ENCODE assay signal across 13 mouse cellular contexts in genomic region chr3:28523541-28524165, GRCm38 (mm10).
DNase-seq lines count a peak whose midpoint lies in the region; ATAC-seq and TF ChIP-seq lines count a peak whose summit lies in the region.
"Had no signal": no experiment of that assay in that cellular context is flagged by ENCODE, and none has a peak within 500 bp of the region (broad histone marks: within the 10 kb centered on the region; RNA-seq: fewer than 3 reads in every experiment).

No protein-coding gene starts in this region.

- H3K4me2 ChIP-seq in forebrain, postnatal 0 days (ENCODE audit: low read depth) = no peak overlapping the region
- no peak overlapping the region for H3K4me2 ChIP-seq in hindbrain, embryonic 15.5 days
- no peak overlapping the region for H3K4me2 ChIP-seq in hindbrain, embryonic 14.5 days (replicated peaks)
- H3K4me2 ChIP-seq in midbrain, embryonic 15.5 days = no peak overlapping the region
- no peak overlapping the region for H3K4me2 ChIP-seq in midbrain, embryonic 16.5 days (ENCODE audit: low read length)
- no peak overlapping the region for H3K4me2 ChIP-seq in stomach, embryonic 15.5 days
- H3K4me2 ChIP-seq: liver, embryonic 11.5 days; midbrain, embryonic 12.5 days had no signal

- DNase-seq in forebrain, postnatal 0 days = no peak
- DNase-seq in forebrain, embryonic 10.5 days (ENCODE audit: extremely low spot score, low spot score) = no peak
- DNase-seq in hindbrain, embryonic 14.5 days (ENCODE audit: low spot score) = no peak
- DNase-seq in cerebellum, postnatal 36 days = no peak
- DNase-seq: adrenal gland, adult 8-10 months; kidney, adult 9 months; right cerebral cortex, postnatal 4 days had no signal

- TF ChIP-seq CTCF in forebrain, postnatal 0 days (IDR thresholded peaks at IDR 0.05; ENCODE audit: low read depth) = no peak

- 37% methylated on average over 4 of the region's 4 CpGs for WGBS in forebrain, postnatal 0 days
- 74% methylated on average over 4 of the region's 4 CpGs for WGBS in forebrain, embryonic 10.5 days
- WGBS in hindbrain, embryonic 15.5 days = 38% methylated on average over 4 of the region's 4 CpGs
- WGBS in hindbrain, embryonic 14.5 days = 47% methylated on average over 4 of the region's 4 CpGs
- WGBS in midbrain, embryonic 15.5 days = 65% methylated on average over 4 of the region's 4 CpGs
- 55% methylated on average over 4 of the region's 4 CpGs for WGBS in midbrain, embryonic 16.5 days
- 37% methylated on average over 4 of the region's 4 CpGs for WGBS in stomach, embryonic 15.5 days

- no peaks in the 10 kb centered on the region for H3K9me3 ChIP-seq in forebrain, postnatal 0 days (ENCODE audit: low read length)
- no peaks in the 10 kb centered on the region for H3K9me3 ChIP-seq in forebrain, embryonic 10.5 days
- H3K9me3 ChIP-seq in hindbrain, embryonic 15.5 days = no peaks in the 10 kb centered on the region
- no peaks in the 10 kb centered on the region for H3K9me3 ChIP-seq in hindbrain, embryonic 14.5 days (ENCODE audit: control insufficient read depth, low read length)
- H3K9me3 ChIP-seq in midbrain, embryonic 15.5 days = no peaks in the 10 kb centered on the region
- H3K9me3 ChIP-seq in midbrain, embryonic 16.5 days (replicated peaks; ENCODE audit: control insufficient read depth, low read length, poor library complexity, severe bottlenecking) = no peaks in the 10 kb centered on the region
- no peaks in the 10 kb centered on the region for H3K9me3 ChIP-seq in stomach, embryonic 15.5 days
- H3K9me3 ChIP-seq: midbrain, embryonic 12.5 days had no signal

- no peak overlapping the region for H3K9ac ChIP-seq in forebrain, postnatal 0 days
- H3K9ac ChIP-seq in hindbrain, embryonic 15.5 days = no peak overlapping the region
- H3K9ac ChIP-seq in hindbrain, embryonic 14.5 days = no peak overlapping the region
- no peak overlapping the region for H3K9ac ChIP-seq in midbrain, embryonic 15.5 days
- H3K9ac ChIP-seq in midbrain, embryonic 16.5 days (ENCODE audit: low read depth, low read length) = no peak overlapping the region
- no peak overlapping the region for H3K9ac ChIP-seq in stomach, embryonic 15.5 days
- H3K9ac ChIP-seq: midbrain, embryonic 12.5 days had no signal

- H3K27me3 ChIP-seq in forebrain, postnatal 0 days (ENCODE audit: insufficient read depth, low read length) = no peaks in the 10 kb centered on the region
- H3K27me3 ChIP-seq in forebrain, embryonic 10.5 days (ENCODE audit: poor library complexity, severe bottlenecking) = no peaks in the 10 kb centered on the region
- no peaks in the 10 kb centered on the region for H3K27me3 ChIP-seq in hindbrain, embryonic 15.5 days
- H3K27me3 ChIP-seq in hindbrain, embryonic 14.5 days (ENCODE audit: control insufficient read depth, insufficient read depth, low read length) = no peaks in the 10 kb centered on the region
- H3K27me3 ChIP-seq in midbrain, embryonic 15.5 days (replicated peaks) = no peaks in the 10 kb centered on the region
- no peaks in the 10 kb centered on the region for H3K27me3 ChIP-seq in midbrain, embryonic 16.5 days (ENCODE audit: control insufficient read depth, insufficient read depth, low read depth, low read length)
- H3K27me3 ChIP-seq in stomach, embryonic 15.5 days (replicated peaks) = no peaks in the 10 kb centered on the region
- H3K27me3 ChIP-seq: midbrain, embryonic 12.5 days had no signal

- peak overlapping the region; percentile 30; the same call in 1 of the 2 replicates for H3K27ac ChIP-seq in forebrain, postnatal 0 days (ENCODE audit: low read depth, low read length)
- H3K27ac ChIP-seq in forebrain, embryonic 10.5 days = no peak overlapping the region
- H3K27ac ChIP-seq in hindbrain, embryonic 15.5 days (replicated peaks) = 0 out of 2 replicates have a peak overlapping the region, but pooled peaks have one; percentile 40
- H3K27ac ChIP-seq in hindbrain, embryonic 14.5 days = no peak overlapping the region
- peak overlapping the region; percentile 60; the same call in 1 of the 2 replicates for H3K27ac ChIP-seq in midbrain, embryonic 15.5 days
- no peak overlapping the region for H3K27ac ChIP-seq in midbrain, embryonic 16.5 days (ENCODE audit: low read length)
- H3K27ac ChIP-seq in stomach, embryonic 15.5 days = peak overlapping the region; percentile 48; the same call in 1 of the 2 replicates
- H3K27ac ChIP-seq: midbrain, embryonic 12.5 days had no signal

- no peaks in the 10 kb centered on the region for H3K36me3 ChIP-seq in forebrain, postnatal 0 days (ENCODE audit: insufficient read depth)
- H3K36me3 ChIP-seq in forebrain, embryonic 10.5 days (replicated peaks) = no peaks in the 10 kb centered on the region
- no peaks in the 10 kb centered on the region for H3K36me3 ChIP-seq in hindbrain, embryonic 15.5 days
- no peaks in the 10 kb centered on the region for H3K36me3 ChIP-seq in hindbrain, embryonic 14.5 days (replicated peaks; ENCODE audit: control insufficient read depth, insufficient read depth)
- H3K36me3 ChIP-seq in midbrain, embryonic 15.5 days (replicated peaks) = no peaks in the 10 kb centered on the region
- no peaks in the 10 kb centered on the region for H3K36me3 ChIP-seq in midbrain, embryonic 16.5 days (ENCODE audit: control insufficient read depth, insufficient read depth, low read length)
- no peaks in the 10 kb centered on the region for H3K36me3 ChIP-seq in stomach, embryonic 15.5 days
- H3K36me3 ChIP-seq: midbrain, embryonic 12.5 days had no signal

- no peak overlapping the region for H3K4me3 ChIP-seq in forebrain, postnatal 0 days (ENCODE audit: low read depth, low read length)
- H3K4me3 ChIP-seq in forebrain, embryonic 10.5 days = no peak overlapping the region
- H3K4me3 ChIP-seq in hindbrain, embryonic 15.5 days = no peak overlapping the region
- H3K4me3 ChIP-seq in hindbrain, embryonic 14.5 days (replicated peaks; ENCODE audit: low read length) = no peak overlapping the region
- no peak overlapping the region for H3K4me3 ChIP-seq in midbrain, embryonic 15.5 days
- H3K4me3 ChIP-seq in midbrain, embryonic 16.5 days (ENCODE audit: low read depth, low read length) = no peak overlapping the region
- H3K4me3 ChIP-seq in stomach, embryonic 15.5 days (replicated peaks) = no peak overlapping the region
- H3K4me3 ChIP-seq: midbrain, embryonic 12.5 days had no signal

- H3K4me1 ChIP-seq in forebrain, postnatal 0 days (ENCODE audit: insufficient read depth) = 0 out of 2 replicates have a peak, but pooled peaks cover 11% of the 10 kb centered on the region
- peaks cover 5% of the 10 kb centered on the region; the same call in 1 of the 2 replicates for H3K4me1 ChIP-seq in forebrain, embryonic 10.5 days
- peaks cover 11% of the 10 kb centered on the region for H3K4me1 ChIP-seq in hindbrain, embryonic 15.5 days (replicated peaks)
- no peaks in the 10 kb centered on the region; the same call in 1 of the 2 replicates for H3K4me1 ChIP-seq in hindbrain, embryonic 14.5 days (replicated peaks; ENCODE audit: control insufficient read depth, insufficient read depth, low read length)
- peaks cover 9% of the 10 kb centered on the region; the same call in 1 of the 2 replicates for H3K4me1 ChIP-seq in midbrain, embryonic 15.5 days
- H3K4me1 ChIP-seq in midbrain, embryonic 16.5 days (ENCODE audit: control insufficient read depth, insufficient read depth, low read length) = peaks cover 8% of the 10 kb centered on the region; the same call in 1 of the 2 replicates
- H3K4me1 ChIP-seq in stomach, embryonic 15.5 days = 0 out of 2 replicates have a peak, but pooled peaks cover 4% of the 10 kb centered on the region

- peak; percentile 17; the same call in 1 of the 2 replicates for ATAC-seq in forebrain, postnatal 0 days
- ATAC-seq in hindbrain, embryonic 15.5 days (ENCODE audit: low FRiP score, low read depth) = no peak
- no peak for ATAC-seq in hindbrain, embryonic 14.5 days (ENCODE audit: low FRiP score)
- ATAC-seq in midbrain, embryonic 15.5 days (replicated peaks) = no peak
- no peak for ATAC-seq in midbrain, embryonic 16.5 days
- ATAC-seq in stomach, embryonic 15.5 days (ENCODE audit: insufficient read depth, low FRiP score, low read depth) = no peak

Comparison
In these comparisons a context has a peak if more than half of its experiments do, and no peak if none do; other contexts are left out.
1. H3K27ac ChIP-seq: peak in forebrain, postnatal 0 days (single experiment), hindbrain, embryonic 15.5 days (single experiment), midbrain, embryonic 15.5 days (single experiment) and stomach, embryonic 15.5 days (single experiment); none in forebrain, embryonic 10.5 days (single experiment), hindbrain, embryonic 14.5 days (single experiment) and midbrain, embryonic 16.5 days (single experiment).